Comparison of ENCODE assay signal across 7 mouse cellular contexts in the genomic region with DNA sequence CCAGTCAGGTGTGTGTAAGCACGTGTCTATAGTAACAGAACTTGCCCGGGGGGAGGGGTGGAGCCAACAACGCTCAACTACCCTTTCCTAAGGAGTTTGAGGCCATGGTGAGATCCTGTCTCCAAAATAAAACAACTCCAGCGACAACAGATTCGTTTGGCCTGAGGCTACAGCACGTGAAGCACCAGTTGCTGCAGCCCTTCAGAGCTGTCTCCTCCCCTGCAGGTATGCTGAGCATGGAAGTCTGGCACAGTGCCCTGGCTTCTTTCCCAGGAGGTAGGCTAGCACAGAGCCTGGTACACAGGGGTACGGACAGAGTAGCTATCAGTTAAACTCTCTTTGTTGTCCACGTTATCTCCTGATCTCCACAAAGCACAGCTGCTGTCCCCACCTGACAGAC. TPM values are rescaled to one million over a fixed set of nuclear protein-coding genes. Genes with fewer than 3 reads are reported as not detected.
DNase-seq lines count a peak whose midpoint lies in the region; ATAC-seq and TF ChIP-seq lines count a peak whose summit lies in the region.

No protein-coding gene starts in this region.

- ATAC-seq in heart, embryonic 13.5 days (ENCODE audit: extremely low read depth, insufficient number of reproducible peaks, low FRiP score, low TSS enrichment) = no peak
- no peak for ATAC-seq in limb, embryonic 15.5 days (ENCODE audit: insufficient number of reproducible peaks, low FRiP score, low TSS enrichment, low read depth)
- no peak for ATAC-seq in stomach, embryonic 14.5 days (ENCODE audit: insufficient number of reproducible peaks, insufficient read depth, low FRiP score, low read depth)

- H3K4me3 ChIP-seq in ES-Bruce4 (ENCODE audit: low read depth, low read length) = no peak overlapping the region
- no peak overlapping the region for H3K4me3 ChIP-seq in heart, embryonic 13.5 days
- no peak overlapping the region for H3K4me3 ChIP-seq in limb, embryonic 15.5 days
- no peak overlapping the region for H3K4me3 ChIP-seq in stomach, embryonic 14.5 days (ENCODE audit: low read depth, low read length)

- H3K4me1 ChIP-seq in ES-Bruce4 (ENCODE audit: control insufficient read depth, insufficient read depth, low read length) = peaks cover 25% of the 10 kb centered on the region
- H3K4me1 ChIP-seq in heart, embryonic 13.5 days = peaks cover 72% of the 10 kb centered on the region
- H3K4me1 ChIP-seq in limb, embryonic 15.5 days = peaks cover 80% of the 10 kb centered on the region
- peaks cover 76% of the 10 kb centered on the region for H3K4me1 ChIP-seq in stomach, embryonic 14.5 days (ENCODE audit: control insufficient read depth, insufficient read depth, low read length)

- H3K9ac ChIP-seq in ES-Bruce4 (ENCODE audit: low read depth, poor library complexity, severe bottlenecking) = peak overlapping the region; percentile 48; the same call in 1 of the 2 replicates
- H3K9ac ChIP-seq in heart, embryonic 13.5 days = peak overlapping the region; percentile 6; the same call in 1 of the 2 replicates
- H3K9ac ChIP-seq in limb, embryonic 15.5 days = no peak overlapping the region
- no peak overlapping the region for H3K9ac ChIP-seq in stomach, embryonic 14.5 days (replicated peaks; ENCODE audit: low read depth, low read length)

- no peaks in the 10 kb centered on the region for H3K36me3 ChIP-seq in ES-Bruce4 (ENCODE audit: control insufficient read depth, insufficient read depth, low read length, poor library complexity, severe bottlenecking)
- H3K36me3 ChIP-seq in heart, embryonic 13.5 days = no peaks in the 10 kb centered on the region
- no peaks in the 10 kb centered on the region for H3K36me3 ChIP-seq in limb, embryonic 15.5 days
- no peaks in the 10 kb centered on the region for H3K36me3 ChIP-seq in stomach, embryonic 14.5 days (ENCODE audit: control insufficient read depth, insufficient read depth, low read length)

- no peak for TF ChIP-seq CTCF in ES-Bruce4 (IDR thresholded peaks at IDR 0.05; ENCODE audit: low read depth, low read length)

- peak; percentile 92 for TF ChIP-seq EP300 in ES-Bruce4 (IDR thresholded peaks at IDR 0.05; ENCODE audit: insufficient read depth, low read depth, low read length)

- WGBS in heart, embryonic 13.5 days = 22% methylated on average over 8 of the region's 8 CpGs
- WGBS in limb, embryonic 15.5 days = 21% methylated on average over 8 of the region's 8 CpGs
- WGBS in stomach, embryonic 14.5 days = 29% methylated on average over 8 of the region's 8 CpGs

- H3K4me2 ChIP-seq in heart, embryonic 13.5 days = peak overlapping the region; percentile 31
- no peak overlapping the region for H3K4me2 ChIP-seq in limb, embryonic 15.5 days
- no peak overlapping the region for H3K4me2 ChIP-seq in stomach, embryonic 14.5 days (replicated peaks; ENCODE audit: low read depth, low read length)

- H3K9me3 ChIP-seq in ES-Bruce4 (replicated peaks; ENCODE audit: control insufficient read depth, insufficient read depth, low read length, poor library complexity, severe bottlenecking) = no peaks in the 10 kb centered on the region
- H3K9me3 ChIP-seq in heart, embryonic 13.5 days = no peaks in the 10 kb centered on the region
- H3K9me3 ChIP-seq in limb, embryonic 15.5 days = no peaks in the 10 kb centered on the region
- H3K9me3 ChIP-seq in stomach, embryonic 14.5 days (ENCODE audit: control insufficient read depth, low read depth, low read length) = no peaks in the 10 kb centered on the region

- H3K27ac ChIP-seq in ES-Bruce4 (ENCODE audit: insufficient read depth, low read length) = peak overlapping the region; percentile 87
- H3K27ac ChIP-seq in heart, embryonic 13.5 days (replicated peaks) = peak overlapping the region; percentile 78
- H3K27ac ChIP-seq in limb, embryonic 15.5 days = peak overlapping the region; percentile 67; the same call in 1 of the 2 replicates
- peak overlapping the region; percentile 75 for H3K27ac ChIP-seq in stomach, embryonic 14.5 days (ENCODE audit: low read length)

- peak; percentile 64 for DNase-seq in adrenal gland, postnatal 25 days
- DNase-seq in left cerebral cortex, postnatal 36 days (ENCODE audit: low spot score in 2 of 2) = no peak
- no peak for DNase-seq in left cerebral cortex, adult 8-10 months (ENCODE audit: low spot score in 2 of 2)

- H3K27me3 ChIP-seq in ES-Bruce4 (ENCODE audit: control insufficient read depth, insufficient read depth, low read length, poor library complexity, severe bottlenecking) = no peaks in the 10 kb centered on the region
- peaks cover 27% of the 10 kb centered on the region for H3K27me3 ChIP-seq in heart, embryonic 13.5 days (replicated peaks)
- no peaks in the 10 kb centered on the region for H3K27me3 ChIP-seq in limb, embryonic 15.5 days
- H3K27me3 ChIP-seq in stomach, embryonic 14.5 days (ENCODE audit: control insufficient read depth, insufficient read depth, low read length) = no peaks in the 10 kb centered on the region

- intact Hi-C loops in left cerebral cortex, postnatal 36 days (cut with DNase I) = no loop called here

- TF ChIP-seq POLR2A in ES-Bruce4 (IDR thresholded peaks at IDR 0.05; ENCODE audit: insufficient read depth, low read length) = no peak

RNA-seq across cellular contexts. Expression of a gene that starts 33.6 kb away (rescaled TPM):
- 53.8 and 61.5 TPM in 2 replicates for polyA plus RNA-seq in ES-Bruce4 (2011; ENCODE audit: insufficient read depth, insufficient read length, low read depth, missing spikeins)
- total RNA-seq in adrenal gland, postnatal 25 days (2021) = 8.8 and 9.0 TPM in 2 replicates
- polyA plus RNA-seq in heart, embryonic 13.5 days (2015; fragmentation: Nextera tagmentation; extraction: Ambion mirVana) = 4.9 and 8.5 TPM in 2 replicates
- polyA plus RNA-seq in limb, embryonic 15.5 days (2015; fragmentation: Nextera tagmentation; extraction: Ambion mirVana) = 20.3 and 24.0 TPM in 2 replicates
- polyA plus RNA-seq in stomach, embryonic 14.5 days (2014; fragmentation: Nextera tagmentation; extraction: Ambion mirVana) = 9.2 and 11.5 TPM in 2 replicates
- 1 to 10 TPM; 2.8 to 5.0 TPM for total RNA-seq in left cerebral cortex, postnatal 36 days (2021)
- 1 to 10 TPM; 3.1 to 7.5 (median 3.6) TPM for total RNA-seq in left cerebral cortex, adult 8-10 months (2022)

RNA-seq across cellular contexts. Expression of a gene that starts 49.9 kb away (rescaled TPM):
- polyA plus RNA-seq in ES-Bruce4 (2011; ENCODE audit: insufficient read depth, insufficient read length, low read depth, missing spikeins) = 31.5 and 35.5 TPM in 2 replicates
- total RNA-seq in adrenal gland, postnatal 25 days (2021) = 58.9 and 60.0 TPM in 2 replicates
- 25.7 and 26.6 TPM in 2 replicates for polyA plus RNA-seq in heart, embryonic 13.5 days (2015; fragmentation: Nextera tagmentation; extraction: Ambion mirVana)
- polyA plus RNA-seq in limb, embryonic 15.5 days (2015; fragmentation: Nextera tagmentation; extraction: Ambion mirVana) = 35.5 and 37.8 TPM in 2 replicates
- polyA plus RNA-seq in stomach, embryonic 14.5 days (2014; fragmentation: Nextera tagmentation; extraction: Ambion mirVana) = 30.6 and 30.8 TPM in 2 replicates
- 10 to 100 TPM; 82.8 to 86.3 TPM for total RNA-seq in left cerebral cortex, postnatal 36 days (2021)
- 10 to 100 TPM; 77.9 to 92.4 (median 82.4) TPM for total RNA-seq in left cerebral cortex, adult 8-10 months (2022)

Comparison
In these comparisons a context has a peak if more than half of its experiments do, and no peak if none do; other contexts are left out.
1. H3K9ac ChIP-seq: peak in ES-Bruce4 (single experiment) and heart, embryonic 13.5 days (single experiment); none in limb, embryonic 15.5 days (single experiment) and stomach, embryonic 14.5 days (single experiment).
2. Peak in every context shown above with its lines, with median percentiles within 50 percentile points of each other: H3K27ac ChIP-seq.